Mouse (Mus musculus) megakaryocyte progenitor cell, adult 5-6 weeks (primary cell): ENCODE results near the gene Atp5b. TPM values are rescaled to one million over a fixed set of nuclear protein-coding genes. Genes with fewer than 3 reads are reported as not detected.
A peak's percentile ranks its signal among the peaks of the same experiment; 100 is the strongest.
"Not testable (repeated sequence)": the region's sequence is repeated elsewhere in the genome, so short reads cannot be mapped to it uniquely, and the experiment has no call there.

Experiments
- ATAC-seq: replicated peaks from 2 replicates; pipeline ENCODE4 v1.8.0; 2016; ENCODE audit warnings: mild to moderate bottlenecking, moderate TSS enrichment, inconsistent platforms; ENCODE audit not compliant: poor library complexity
- total RNA-seq, 2 experiments: library from RNA; stranded (forward) in 1 of 2; stranded (reverse) in 1 of 2; fragments of 157-497, 149-512 nt in 1 of 2; fragments of 200-1000 nt in 1 of 2; gene quantifications; 2 replicates each; pipeline versions ENCODE4 v1.2.3 to v1.2.4; 2015 to 2017

Gene Atp5b
- 1,546 and 1,583 TPM in 2 replicates for total RNA-seq (2015)
- 2,698 and 2,700 TPM in 2 replicates for total RNA-seq (2017)

GRCm38 (mm10) chr10:128082880-128083421, at the start of gene Atp5b:
TSS of gene Atp5b (plus strand) at chr10:128083273.
- ATAC-seq, result peak; percentile 87

GRCm38 (mm10) chr10:128036746-128037425, 46.2 kb upstream of the Atp5b start:
- peak; percentile 42 for ATAC-seq

GRCm38 (mm10) chr10:128037921-128038320, 45.2 kb upstream of the Atp5b start:
- ATAC-seq, result no peak

GRCm38 (mm10) chr10:128039167-128039566, 43.9 kb upstream of the Atp5b start:
- no peak for ATAC-seq

- ATAC-seq, result no peak
These were observed 43.2 kb upstream of the Atp5b start for GRCm38 (mm10) chr10:128039858-128040257.

GRCm38 (mm10) chr10:128040293-128040692, 42.8 kb upstream of the Atp5b start:
- no peak for ATAC-seq

- no peak for ATAC-seq
These were observed 41.4 kb upstream of the Atp5b start for GRCm38 (mm10) chr10:128041636-128042035.

- ATAC-seq, result no peak
These were observed 40.6 kb upstream of the Atp5b start for GRCm38 (mm10) chr10:128042466-128042865.

- peak; percentile 18; the same call in 1 of the 2 replicates for ATAC-seq
These were observed 39.8 kb upstream of the Atp5b start for GRCm38 (mm10) chr10:128043041-128043835.

GRCm38 (mm10) chr10:128048157-128048556, 34.9 kb upstream of the Atp5b start:
- no peak for ATAC-seq

- ATAC-seq, result no peak
These were observed 33.3 kb upstream of the Atp5b start for GRCm38 (mm10) chr10:128049741-128050140.

- no peak for ATAC-seq
These were observed 32.7 kb upstream of the Atp5b start for GRCm38 (mm10) chr10:128050355-128050754.

- ATAC-seq, result no peak
These were observed 31.5 kb upstream of the Atp5b start for GRCm38 (mm10) chr10:128051589-128051988.

GRCm38 (mm10) chr10:128052136-128052535, 30.9 kb upstream of the Atp5b start:
- ATAC-seq, result not testable (repeated sequence)

- no peak for ATAC-seq
These were observed 30.1 kb upstream of the Atp5b start for GRCm38 (mm10) chr10:128053001-128053400.

GRCm38 (mm10) chr10:128058184-128058583, 24.9 kb upstream of the Atp5b start:
- peak; percentile 4 for ATAC-seq

- ATAC-seq, result peak; percentile 80
These were observed 24.4 kb upstream of the Atp5b start, which contains the start of gene Ptges3 for GRCm38 (mm10) chr10:128058601-128059151. TSS of gene Ptges3 (plus strand) at chr10:128058954.

GRCm38 (mm10) chr10:128059207-128059981, 23.7 kb upstream of the Atp5b start:
- peak; percentile 63 for ATAC-seq

GRCm38 (mm10) chr10:128061109-128061508, 22.0 kb upstream of the Atp5b start:
- no peak for ATAC-seq

- no peak for ATAC-seq
These were observed 20.7 kb upstream of the Atp5b start for GRCm38 (mm10) chr10:128062221-128062989.
